Mouse (Mus musculus): ENCODE measurements around the gene 1700037H04Rik. TPM values are rescaled to one million over a fixed set of nuclear protein-coding genes. Genes with fewer than 3 reads are reported as not detected.

The 1700037H04Rik gene
- total RNA-seq, 1 experiment: 61.6 TPM

- Histone ChIP-seq H3K27ac (ENCODE audit: insufficient read depth, low read depth, low read length, poor library complexity, severe bottlenecking) (no peak overlapping the region), H3K4me3 (ENCODE audit: insufficient read depth in 1 of 2, low read depth in 1 of 2, low read length in 2 of 2, poor library complexity in 1 of 2, severe bottlenecking in 1 of 2) (no peak overlapping the region), H3K4me1 (ENCODE audit: control insufficient read depth in 2 of 2, insufficient read depth in 2 of 2, low read length in 2 of 2, poor library complexity in 1 of 2) (peaks cover 2 to 5% of the 10 kb centered on the region in 2 experiments), H3K36me3 (ENCODE audit: control insufficient read depth, insufficient read depth, low read length, poor library complexity, severe bottlenecking) (no peaks in the 10 kb centered on the region), H3K9me3 (ENCODE audit: control insufficient read depth, insufficient read depth, low read depth, low read length) (no peaks in the 10 kb centered on the region), H3K9ac (ENCODE audit: insufficient read depth, low read depth, low read length, poor library complexity, severe bottlenecking) (no peak overlapping the region)
- no peak for DNase-seq (ENCODE audit: low read depth, low spot score)
- no peak for TF ChIP-seq ZC3H11A (IDR thresholded peaks at IDR 0.05; ENCODE audit: borderline replicate concordance, low read depth, low read length)
- TF ChIP-seq MAFK (IDR thresholded peaks at IDR 0.05; ENCODE audit: insufficient read depth, low read depth, low read length): no peak
- TF ChIP-seq ZNF384 (IDR thresholded peaks at IDR 0.05; ENCODE audit: low read depth, low read length): peak; percentile 89
- TF ChIP-seq CHD2 (IDR thresholded peaks at IDR 0.05; ENCODE audit: low read depth, low read length): no peak
- no peak for TF ChIP-seq HCFC1 (IDR thresholded peaks at IDR 0.05; ENCODE audit: borderline replicate concordance, insufficient read depth, low read length)
- in situ Hi-C loops (cut with MboI; ENCODE audit: low sequenced_read_pairs in 2 of 2, unreplicated experiment in 2 of 2): no loop called here
These were observed 8.1 kb upstream of the 1700037H04Rik start for GRCm38 (mm10) chr2:131167984-131168383.

GRCm38 (mm10) chr2:131166172-131166571 lies 6.3 kb upstream of the 1700037H04Rik start:
- DNase-seq (ENCODE audit: low read depth, low spot score): no peak
- H3K36me3 ChIP-seq (ENCODE audit: control insufficient read depth, insufficient read depth, low read length, poor library complexity, severe bottlenecking): no peaks in the 10 kb centered on the region
- no peak overlapping the region for H3K4me3 ChIP-seq (ENCODE audit: insufficient read depth in 1 of 2, low read depth in 1 of 2, low read length in 2 of 2, poor library complexity in 1 of 2, severe bottlenecking in 1 of 2)
- no peak overlapping the region for H3K27ac ChIP-seq (ENCODE audit: insufficient read depth, low read depth, low read length, poor library complexity, severe bottlenecking)
- peaks cover 0 to 2% of the 10 kb centered on the region in 2 experiments; a peak in 2 of 4 replicates for H3K4me1 ChIP-seq (ENCODE audit: control insufficient read depth in 2 of 2, insufficient read depth in 2 of 2, low read length in 2 of 2, poor library complexity in 1 of 2)
- in situ Hi-C loops (cut with MboI; ENCODE audit: low sequenced_read_pairs in 2 of 2, unreplicated experiment in 2 of 2): no loop called here
- H3K9ac ChIP-seq (ENCODE audit: insufficient read depth, low read depth, low read length, poor library complexity, severe bottlenecking): no peak overlapping the region
- no peaks in the 10 kb centered on the region for H3K9me3 ChIP-seq (ENCODE audit: control insufficient read depth, insufficient read depth, low read depth, low read length)
- no peak for TF ChIP-seq HCFC1 (IDR thresholded peaks at IDR 0.05; ENCODE audit: borderline replicate concordance, insufficient read depth, low read length)
- TF ChIP-seq ZC3H11A (IDR thresholded peaks at IDR 0.05; ENCODE audit: borderline replicate concordance, low read depth, low read length): no peak
- TF ChIP-seq ZNF384 (IDR thresholded peaks at IDR 0.05; ENCODE audit: low read depth, low read length): no peak

- Histone ChIP-seq H3K9me3 (ENCODE audit: control insufficient read depth, insufficient read depth, low read depth, low read length) (no peaks in the 10 kb centered on the region), H3K27ac (ENCODE audit: insufficient read depth, low read depth, low read length, poor library complexity, severe bottlenecking) (no peak overlapping the region), H3K4me1 (ENCODE audit: control insufficient read depth in 2 of 2, insufficient read depth in 2 of 2, low read length in 2 of 2, poor library complexity in 1 of 2) (peaks cover 0 to under 1% of the 10 kb centered on the region in 2 experiments; a peak in 1 of 4 replicates), H3K9ac (ENCODE audit: insufficient read depth, low read depth, low read length, poor library complexity, severe bottlenecking) (no peak overlapping the region), H3K4me3 (ENCODE audit: insufficient read depth in 1 of 2, low read depth in 1 of 2, low read length in 2 of 2, poor library complexity in 1 of 2, severe bottlenecking in 1 of 2) (no peak overlapping the region), H3K36me3 (ENCODE audit: control insufficient read depth, insufficient read depth, low read length, poor library complexity, severe bottlenecking) (no peaks in the 10 kb centered on the region)
- TF ChIP-seq ZC3H11A (IDR thresholded peaks at IDR 0.05; ENCODE audit: borderline replicate concordance, low read depth, low read length) (no peak), CHD2 (IDR thresholded peaks at IDR 0.05; ENCODE audit: low read depth, low read length) (no peak), HCFC1 (IDR thresholded peaks at IDR 0.05; ENCODE audit: borderline replicate concordance, insufficient read depth, low read length) (no peak), MAFK (IDR thresholded peaks at IDR 0.05; ENCODE audit: insufficient read depth, low read depth, low read length) (no peak), ZNF384 (IDR thresholded peaks at IDR 0.05; ENCODE audit: low read depth, low read length) (no peak)
- in situ Hi-C loops (cut with MboI; ENCODE audit: low sequenced_read_pairs in 2 of 2, unreplicated experiment in 2 of 2): no loop called here
- no peak for DNase-seq (ENCODE audit: low read depth, low spot score)
These were observed 4.0 kb upstream of the 1700037H04Rik start for GRCm38 (mm10) chr2:131163924-131164323.

GRCm38 (mm10) chr2:131160671-131161111 lies 810 bp upstream of the 1700037H04Rik start:
- Histone ChIP-seq H3K9me3 (ENCODE audit: control insufficient read depth, insufficient read depth, low read depth, low read length) (no peaks in the 10 kb centered on the region), H3K4me1 (ENCODE audit: control insufficient read depth in 2 of 2, insufficient read depth in 2 of 2, low read length in 2 of 2, poor library complexity in 1 of 2) (peaks cover 0 to 6% of the 10 kb centered on the region in 2 experiments; a peak in 1 of 4 replicates), H3K27ac (ENCODE audit: insufficient read depth, low read depth, low read length, poor library complexity, severe bottlenecking) (no peak overlapping the region; the same call in 1 of the 2 replicates), H3K9ac (ENCODE audit: insufficient read depth, low read depth, low read length, poor library complexity, severe bottlenecking) (peak overlapping the region; percentile 85), H3K36me3 (ENCODE audit: control insufficient read depth, insufficient read depth, low read length, poor library complexity, severe bottlenecking) (no peaks in the 10 kb centered on the region), H3K4me3 (ENCODE audit: insufficient read depth in 1 of 2, low read depth in 1 of 2, low read length in 2 of 2, poor library complexity in 1 of 2, severe bottlenecking in 1 of 2) (peak overlapping the region; percentile 75 to 80)
- no peak for TF ChIP-seq HCFC1 (IDR thresholded peaks at IDR 0.05; ENCODE audit: borderline replicate concordance, insufficient read depth, low read length)
- TF ChIP-seq MAFK (IDR thresholded peaks at IDR 0.05; ENCODE audit: insufficient read depth, low read depth, low read length): no peak
- no peak for TF ChIP-seq CHD2 (IDR thresholded peaks at IDR 0.05; ENCODE audit: low read depth, low read length)
- no peak for TF ChIP-seq ZC3H11A (IDR thresholded peaks at IDR 0.05; ENCODE audit: borderline replicate concordance, low read depth, low read length)
- TF ChIP-seq ZNF384 (IDR thresholded peaks at IDR 0.05; ENCODE audit: low read depth, low read length): no peak
- in situ Hi-C loops (cut with MboI; ENCODE audit: low sequenced_read_pairs in 2 of 2, unreplicated experiment in 2 of 2): no loop called here
- no peak for DNase-seq (ENCODE audit: low read depth, low spot score)

All from ES-E14 (cell line).